Mouse (Mus musculus) embryonic facial prominence, embryonic 14.5 days (tissue): ENCODE data around the gene Slc17a2. TPM values are rescaled to one million over a fixed set of nuclear protein-coding genes. Genes with fewer than 3 reads are reported as not detected.
A peak's percentile ranks its signal among the peaks of the same experiment; 100 is the strongest.
"Not testable (repeated sequence)": the region's sequence is repeated elsewhere in the genome, so short reads cannot be mapped to it uniquely, and the experiment has no call there.

Experiments
- ATAC-seq: fragments of 200-750 bp; cut with Nextera tagmentation; 2 replicates; pipeline ENCODE4 v1.8.0; 2017; ENCODE audit warnings: low read depth, moderate number of reproducible peaks, moderate TSS enrichment
- DNase-seq: peaks from one replicate; pipeline ENCODE4 v3.0.0-alpha.2; 2015; ENCODE audit warnings: low spot score
- H3K27ac ChIP-seq: fragments of 300-500 bp; sonication (generic); replicated peaks from 2 replicates; pipeline ENCODE4 v1.5.1; 2014; ENCODE audit warnings: low read depth, mild to moderate bottlenecking, low read length, moderate library complexity
- H3K27me3 ChIP-seq: fragments of 300-500 bp; sonication (generic); replicated peaks from 2 replicates; pipeline ENCODE4 v1.6.1; 2014; ENCODE audit warnings: low read length; ENCODE audit not compliant: control insufficient read depth, insufficient read depth
- H3K36me3 ChIP-seq: fragments of 300-500 bp; sonication (generic); 2 replicates; pipeline ENCODE4 v1.6.1; 2014; ENCODE audit warnings: low read length, mixed read lengths; ENCODE audit not compliant: control insufficient read depth, insufficient read depth
- H3K4me1 ChIP-seq: fragments of 300-500 bp; sonication (generic); 2 replicates; pipeline ENCODE4 v1.6.1; 2014; ENCODE audit warnings: antibody characterized with exemption, low read length; ENCODE audit not compliant: control insufficient read depth, insufficient read depth
- H3K4me2 ChIP-seq: fragments of 300-500 bp; sonication (generic); 2 replicates; pipeline ENCODE4 v1.6.1; 2014; ENCODE audit warnings: low read depth, mild to moderate bottlenecking, low read length, moderate library complexity, mixed read lengths
- H3K4me3 ChIP-seq: fragments of 300-500 bp; sonication (generic); 2 replicates; pipeline ENCODE4 v1.5.1; 2014; ENCODE audit warnings: low read depth, mild to moderate bottlenecking, low read length
- H3K9ac ChIP-seq: fragments of 300-500 bp; sonication (generic); 2 replicates; pipeline ENCODE4 v1.6.1; 2014; ENCODE audit warnings: low read depth, mild to moderate bottlenecking, low read length, moderate library complexity, mixed read lengths
- H3K9me3 ChIP-seq: fragments of 300-500 bp; sonication (generic); 2 replicates; pipeline ENCODE4 v1.6.1; 2016; ENCODE audit warnings: low read length; ENCODE audit not compliant: control insufficient read depth
- WGBS: fragments of 180-500 bp; shearing (Covaris S2); extraction: QIAGEN DNeasy Blood & Tissue Kit; methylation state at CpG from one replicate; pipeline ENCODE4 v1.1.7; 2014; 5-methylcytosine and 5-hydroxymethylcytosine counted together
- polyA plus RNA-seq: library from polyadenylated mRNA; unstranded; fragments of >200 nt; fragmentation: Nextera tagmentation; extraction: Ambion mirVana; gene quantifications from 2 replicates; pipeline ENCODE4 v1.2.1, GENCODE M21; 2014

The Slc17a2 gene
- polyA plus RNA-seq, 1 experiment from 2014 or later = not detected

- peak within 1 kb of the TSS; percentile 54 for H3K4me3 ChIP-seq
- peak; percentile 76 for ATAC-seq
- peaks cover 20% of the 10 kb centered on the region for H3K4me1 ChIP-seq
- WGBS = under 1% methylated on average over 23 of the region's 52 CpGs
- peak within 1 kb of the TSS; percentile 84 for H3K4me2 ChIP-seq
- H3K36me3 ChIP-seq, H3K9me3 ChIP-seq, H3K27me3 ChIP-seq: not testable (repeated sequence)
- DNase-seq = peak; percentile 95
- H3K27ac ChIP-seq = peak within 1 kb of the TSS; percentile 93
- peak within 1 kb of the TSS; percentile 73 for H3K9ac ChIP-seq
These were observed 44.6 kb upstream of the Slc17a2 start, which contains the start of gene Hist1h3a for GRCm38 (mm10) chr13:23761871-23762821. Gene Hist1h3a (minus strand): TSS chr13:23762386.

GRCm38 (mm10) chr13:23763242-23763585, 43.6 kb upstream of the Slc17a2 start:
- DNase-seq = no peak
- peak overlapping the region; percentile 84 for H3K4me2 ChIP-seq
- no peaks in the 10 kb centered on the region for H3K36me3 ChIP-seq
- no peaks in the 10 kb centered on the region for H3K9me3 ChIP-seq
- H3K27me3 ChIP-seq = no peaks in the 10 kb centered on the region
- 2% methylated on average over 10 of the region's 10 CpGs for WGBS
- H3K27ac ChIP-seq = peak overlapping the region; percentile 93
- peak overlapping the region; percentile 54 for H3K4me3 ChIP-seq
- peak overlapping the region; percentile 73 for H3K9ac ChIP-seq
- no peak for ATAC-seq
- peaks cover 20% of the 10 kb centered on the region for H3K4me1 ChIP-seq

GRCm38 (mm10) chr13:23763586-23764323, 43.0 kb upstream of the Slc17a2 start, which contains the start of gene Hist1h1a:
Gene Hist1h1a (plus strand): TSS chr13:23763666.
- Histone ChIP-seq H3K4me3 (peak within 1 kb of the TSS; percentile 54), H3K36me3 (no peaks in the 10 kb centered on the region), H3K9me3 (no peaks in the 10 kb centered on the region), H3K4me2 (peak within 1 kb of the TSS; percentile 84), H3K27ac (peak within 1 kb of the TSS; percentile 93), H3K9ac (peak within 1 kb of the TSS; percentile 76), H3K4me1 (peaks cover 20% of the 10 kb centered on the region), H3K27me3 (no peaks in the 10 kb centered on the region)
- peak; percentile 78 for ATAC-seq
- DNase-seq = peak; percentile 98
- WGBS = 3% methylated on average over 34 of the region's 34 CpGs

GRCm38 (mm10) chr13:23764324-23765171, 42.2 kb upstream of the Slc17a2 start:
- Histone ChIP-seq H3K27ac (peak overlapping the region; percentile 93), H3K9ac (peak overlapping the region; percentile 76), H3K9me3 (no peaks in the 10 kb centered on the region), H3K4me1 (peaks cover 20% of the 10 kb centered on the region), H3K36me3 (no peaks in the 10 kb centered on the region), H3K27me3 (no peaks in the 10 kb centered on the region), H3K4me2 (peak overlapping the region; percentile 84), H3K4me3 (peak overlapping the region; percentile 54)
- ATAC-seq (no peak), DNase-seq (no peak)
- WGBS = 33% methylated on average over 12 of the region's 12 CpGs

- H3K27ac ChIP-seq = peak overlapping the region; percentile 34
- DNase-seq = no peak
These were observed 41.6 kb upstream of the Slc17a2 start for GRCm38 (mm10) chr13:23765172-23765513.

GRCm38 (mm10) chr13:23766772-23767171, 40.0 kb upstream of the Slc17a2 start:
- H3K27me3 ChIP-seq = no peaks in the 10 kb centered on the region
- no peak overlapping the region for H3K27ac ChIP-seq
- H3K9ac ChIP-seq = no peak overlapping the region
- ATAC-seq (no peak), DNase-seq (no peak)
- no peaks in the 10 kb centered on the region for H3K36me3 ChIP-seq
- H3K4me1 ChIP-seq = peaks cover 16% of the 10 kb centered on the region
- H3K9me3 ChIP-seq = no peaks in the 10 kb centered on the region
- H3K4me3 ChIP-seq = no peak overlapping the region
- no peak overlapping the region for H3K4me2 ChIP-seq

More at GRCm38 (mm10) chr13:23765172-23765513, 41.6 kb upstream of the Slc17a2 start:
- no peak for ATAC-seq
- Histone ChIP-seq H3K4me3 (no peak overlapping the region), H3K9ac (no peak overlapping the region), H3K27me3 (no peaks in the 10 kb centered on the region), H3K36me3 (no peaks in the 10 kb centered on the region), H3K4me2 (peak overlapping the region; percentile 84; the same call in 1 of the 2 replicates), H3K4me1 (peaks cover 16% of the 10 kb centered on the region), H3K9me3 (no peaks in the 10 kb centered on the region)
- 73% methylated on average over 1 of the region's 1 CpGs for WGBS

GRCm38 (mm10) chr13:23768834-23769397, 37.9 kb upstream of the Slc17a2 start:
- Histone ChIP-seq H3K4me2 (no peak overlapping the region), H3K4me3 (no peak overlapping the region), H3K27me3 (no peaks in the 10 kb centered on the region), H3K9ac (no peak overlapping the region), H3K27ac (no peak overlapping the region), H3K9me3 (no peaks in the 10 kb centered on the region), H3K4me1 (peaks cover 16% of the 10 kb centered on the region), H3K36me3 (no peaks in the 10 kb centered on the region)
- 54% methylated on average over 5 of the region's 5 CpGs for WGBS
- ATAC-seq = no peak
- DNase-seq = no peak

GRCm38 (mm10) chr13:23769613-23770012, 37.2 kb upstream of the Slc17a2 start, which contains the start of gene Trim38:
Gene Trim38 (plus strand): TSS chr13:23769913.
- not testable (repeated sequence) for H3K4me1 ChIP-seq, H3K27ac ChIP-seq, H3K27me3 ChIP-seq, ATAC-seq, H3K4me3 ChIP-seq, H3K36me3 ChIP-seq, DNase-seq, H3K9ac ChIP-seq, H3K9me3 ChIP-seq, H3K4me2 ChIP-seq
- WGBS = 76% methylated on average over 2 of the region's 2 CpGs
